Mouse (Mus musculus) heart, embryonic 16.5 days (tissue): ENCODE measurements at regions not wholly inside any gene's neighbourhood (a gene's known extent, or its start where the extent isn't known, plus 50 kb on each side); places are given as distances from the start of the nearest gene placed in this dataset.

Source experiments
- ATAC-seq: fragments of 200-750 bp; cut with Nextera tagmentation; replicated peaks from 2 replicates; pipeline ENCODE4 v1.8.0; 2017; ENCODE audit warnings: moderate number of reproducible peaks; ENCODE audit not compliant: insufficient read depth, low FRiP score; ENCODE audit errors: extremely low read depth
- H3K27ac ChIP-seq: fragments of 300-500 bp; sonication (generic); 2 replicates; pipeline ENCODE4 v1.5.1; 2014; ENCODE audit warnings: mild to moderate bottlenecking, low read length, control low read depth, moderate library complexity
- H3K27me3 ChIP-seq: fragments of 300-500 bp; sonication (generic); 2 replicates; pipeline ENCODE4 v1.6.1; 2014; ENCODE audit warnings: low read length, mixed read lengths; ENCODE audit not compliant: control insufficient read depth, insufficient read depth
- H3K36me3 ChIP-seq: fragments of 300-500 bp; sonication (generic); 2 replicates; pipeline ENCODE4 v1.6.1; 2014; ENCODE audit not compliant: control insufficient read depth, insufficient read depth
- H3K4me1 ChIP-seq: fragments of 300-500 bp; sonication (generic); 2 replicates; pipeline ENCODE4 v1.6.1; 2014; ENCODE audit warnings: low read length, mixed read lengths; ENCODE audit not compliant: control insufficient read depth, insufficient read depth
- H3K4me2 ChIP-seq: fragments of 300-500 bp; sonication (generic); 2 replicates; pipeline ENCODE4 v1.6.1; 2014; ENCODE audit warnings: low read depth, mild to moderate bottlenecking, control low read depth, low read length
- H3K4me3 ChIP-seq: fragments of 300-500 bp; sonication (generic); 2 replicates; pipeline ENCODE4 v1.5.1; 2014; ENCODE audit warnings: mild to moderate bottlenecking, control low read depth, low read length
- H3K9ac ChIP-seq: fragments of 300-500 bp; sonication (generic); 2 replicates; pipeline ENCODE4 v1.6.1; 2014; ENCODE audit warnings: low read length, control low read depth
- H3K9me3 ChIP-seq: fragments of 300-500 bp; sonication (generic); replicated peaks from 2 replicates; pipeline ENCODE4 v1.6.1; 2016; ENCODE audit warnings: low read length; ENCODE audit not compliant: control insufficient read depth
- WGBS: fragments of 180-500 bp; shearing (Covaris S2); extraction: QIAGEN DNeasy Blood & Tissue Kit; methylation state at CpG from one replicate; pipeline ENCODE4 v1.1.7; 2014; 5-methylcytosine and 5-hydroxymethylcytosine counted together

- no peaks in the 10 kb centered on the region for H3K4me1 ChIP-seq
- no peaks in the 10 kb centered on the region for H3K27me3 ChIP-seq
- 96% methylated on average over 4 of the region's 4 CpGs for WGBS
- H3K9me3 ChIP-seq, result no peaks in the 10 kb centered on the region
- no peak overlapping the region for H3K4me3 ChIP-seq
- ATAC-seq, result no peak
- no peak overlapping the region for H3K9ac ChIP-seq
- H3K36me3 ChIP-seq, result no peaks in the 10 kb centered on the region
- no peak overlapping the region for H3K27ac ChIP-seq
- no peak overlapping the region for H3K4me2 ChIP-seq
These were observed 111.0 kb downstream of the Slc38a4 start for GRCm38 (mm10) chr15:96944741-96945140.

DNA sequence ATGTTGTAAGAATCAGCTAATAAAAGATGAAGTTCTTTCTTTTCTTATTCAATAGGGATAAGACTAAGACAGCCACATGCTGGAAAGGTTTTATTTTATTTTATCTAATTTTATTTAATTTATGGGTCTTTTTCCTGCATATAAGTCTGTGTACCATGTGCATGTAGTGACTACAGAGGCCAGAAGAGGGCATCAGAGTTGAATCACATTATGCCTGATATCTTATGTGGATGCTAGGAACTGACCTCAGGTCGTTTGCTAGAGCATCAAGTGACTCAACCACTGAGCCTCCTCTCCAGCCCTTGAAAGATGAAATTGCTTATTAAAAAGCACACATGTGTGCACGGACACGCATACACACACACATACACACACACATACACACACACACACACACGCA, 113.1 kb downstream of the Slc38a4 start:
- Histone ChIP-seq H3K27me3 (no peaks in the 10 kb centered on the region), H3K4me3 (no peak overlapping the region), H3K9me3 (no peaks in the 10 kb centered on the region), H3K4me2 (no peak overlapping the region), H3K4me1 (peaks cover 5% of the 10 kb centered on the region), H3K9ac (no peak overlapping the region), H3K36me3 (no peaks in the 10 kb centered on the region), H3K27ac (no peak overlapping the region)
- 89% methylated on average over 4 of the region's 4 CpGs for WGBS
- ATAC-seq, result no peak

- Histone ChIP-seq H3K4me3 (no peak overlapping the region), H3K27ac (no peak overlapping the region), H3K27me3 (no peaks in the 10 kb centered on the region), H3K4me1 (peaks cover 13% of the 10 kb centered on the region), H3K9me3 (no peaks in the 10 kb centered on the region), H3K9ac (no peak overlapping the region), H3K4me2 (no peak overlapping the region), H3K36me3 (no peaks in the 10 kb centered on the region)
- ATAC-seq, result no peak
- 58% methylated on average over 4 of the region's 4 CpGs for WGBS
These were observed 117.3 kb downstream of the Slc38a4 start for GRCm38 (mm10) chr15:96938406-96938805.

DNA sequence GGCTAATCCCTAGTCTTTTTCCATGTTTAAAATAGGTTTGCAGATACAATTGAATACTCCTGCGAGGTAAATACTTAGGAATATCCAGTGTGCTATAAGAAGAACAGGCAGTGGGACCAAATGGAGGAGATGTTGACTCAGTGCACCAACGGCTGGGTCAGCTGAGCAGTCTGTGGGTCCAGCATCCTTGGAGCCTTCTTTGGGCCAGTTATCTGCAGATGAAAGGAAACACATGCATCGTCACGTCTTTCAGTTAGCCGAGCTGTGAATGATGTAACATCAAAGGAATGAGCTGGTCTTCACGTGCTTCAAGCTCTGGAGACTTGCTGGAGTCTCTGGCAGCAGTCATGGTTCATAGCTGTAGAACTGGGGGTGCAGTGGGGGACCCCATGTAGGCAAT, 118.1 kb downstream of the Slc38a4 start:
- ATAC-seq, result 0 out of 2 replicates have a peak, but pooled peaks have one; percentile 25
- Histone ChIP-seq H3K9ac (peak overlapping the region; percentile 31), H3K27ac (0 out of 2 replicates have a peak overlapping the region, but pooled peaks have one; percentile 18), H3K4me3 (no peak overlapping the region), H3K9me3 (no peaks in the 10 kb centered on the region), H3K4me1 (peaks cover 13% of the 10 kb centered on the region), H3K36me3 (no peaks in the 10 kb centered on the region), H3K4me2 (no peak overlapping the region), H3K27me3 (no peaks in the 10 kb centered on the region)
- WGBS, result 18% methylated on average over 6 of the region's 6 CpGs

GRCm38 (mm10) chr15:96936705-96937346, 118.9 kb downstream of the Slc38a4 start:
- H3K27me3 ChIP-seq, result no peaks in the 10 kb centered on the region
- ATAC-seq, result peak; percentile 88
- WGBS, result 2% methylated on average over 18 of the region's 18 CpGs
- peaks cover 13% of the 10 kb centered on the region for H3K4me1 ChIP-seq
- peak overlapping the region; percentile 44 for H3K4me3 ChIP-seq
- no peaks in the 10 kb centered on the region for H3K9me3 ChIP-seq
- peak overlapping the region; percentile 66 for H3K4me2 ChIP-seq
- peak overlapping the region; percentile 70 for H3K9ac ChIP-seq
- no peaks in the 10 kb centered on the region for H3K36me3 ChIP-seq
- H3K27ac ChIP-seq, result no peak overlapping the region

- peak overlapping the region; percentile 66 for H3K4me2 ChIP-seq
- H3K36me3 ChIP-seq, result no peaks in the 10 kb centered on the region
- H3K9me3 ChIP-seq, result no peaks in the 10 kb centered on the region
- no peak for ATAC-seq
- WGBS, result 72% methylated on average over 5 of the region's 5 CpGs
- H3K27ac ChIP-seq, result no peak overlapping the region
- peak overlapping the region; percentile 70 for H3K9ac ChIP-seq
- H3K4me3 ChIP-seq, result peak overlapping the region; percentile 44
- H3K4me1 ChIP-seq, result peaks cover 13% of the 10 kb centered on the region
- no peaks in the 10 kb centered on the region for H3K27me3 ChIP-seq
These were observed 119.5 kb downstream of the Slc38a4 start for GRCm38 (mm10) chr15:96936216-96936615.

GRCm38 (mm10) chr15:96933451-96933850, 122.3 kb downstream of the Slc38a4 start:
- no peak overlapping the region for H3K4me2 ChIP-seq
- H3K9me3 ChIP-seq, result no peaks in the 10 kb centered on the region
- H3K4me1 ChIP-seq, result peaks cover 12% of the 10 kb centered on the region
- H3K9ac ChIP-seq, result no peak overlapping the region
- no peaks in the 10 kb centered on the region for H3K36me3 ChIP-seq
- no peak overlapping the region for H3K4me3 ChIP-seq
- ATAC-seq, result no peak
- H3K27me3 ChIP-seq, result no peaks in the 10 kb centered on the region
- H3K27ac ChIP-seq, result no peak overlapping the region
- 55% methylated on average over 3 of the region's 3 CpGs for WGBS

DNA sequence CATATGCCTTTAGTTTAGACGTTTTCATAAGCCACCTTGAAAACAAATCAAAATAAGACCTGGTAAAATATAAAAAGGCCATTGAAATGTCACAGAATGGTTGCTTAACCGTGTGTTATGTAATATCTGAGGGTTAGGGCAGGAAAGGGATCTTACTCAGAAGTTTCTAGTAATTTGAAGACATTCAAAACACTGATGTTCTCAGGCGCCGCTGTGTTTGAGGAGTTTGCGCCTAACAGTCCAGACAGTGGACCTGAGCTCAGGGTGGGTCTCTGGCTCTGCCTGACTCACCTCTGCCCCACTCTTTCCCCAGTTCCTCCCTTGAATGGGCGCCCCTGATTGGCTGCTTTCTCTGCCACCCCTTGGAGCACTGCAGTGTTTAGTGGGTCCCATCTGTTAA, 125.2 kb downstream of the Slc38a4 start:
- 72% methylated on average over 6 of the region's 6 CpGs for WGBS
- H3K9ac ChIP-seq, result no peak overlapping the region
- H3K4me3 ChIP-seq, result no peak overlapping the region
- no peak overlapping the region for H3K27ac ChIP-seq
- no peaks in the 10 kb centered on the region for H3K9me3 ChIP-seq
- no peaks in the 10 kb centered on the region for H3K27me3 ChIP-seq
- H3K36me3 ChIP-seq, result no peaks in the 10 kb centered on the region
- no peak for ATAC-seq
- H3K4me2 ChIP-seq, result no peak overlapping the region
- H3K4me1 ChIP-seq, result no peaks in the 10 kb centered on the region

- H3K4me2 ChIP-seq, result no peak overlapping the region
These were observed 126.0 kb downstream of the Slc38a4 start for GRCm38 (mm10) chr15:96929788-96930187.

More at GRCm38 (mm10) chr15:96929788-96930187, 126.0 kb downstream of the Slc38a4 start:
- H3K27ac ChIP-seq, result no peak overlapping the region
- H3K9me3 ChIP-seq, result no peaks in the 10 kb centered on the region
- no peaks in the 10 kb centered on the region for H3K27me3 ChIP-seq
- WGBS, result 73% methylated on average over 4 of the region's 4 CpGs
- no peaks in the 10 kb centered on the region for H3K36me3 ChIP-seq
- ATAC-seq, result no peak
- H3K9ac ChIP-seq, result no peak overlapping the region
- no peak overlapping the region for H3K4me3 ChIP-seq
- no peaks in the 10 kb centered on the region for H3K4me1 ChIP-seq
